Mouse (Mus musculus): Measurements from ENCODE around the gene Plod2.

DNA sequence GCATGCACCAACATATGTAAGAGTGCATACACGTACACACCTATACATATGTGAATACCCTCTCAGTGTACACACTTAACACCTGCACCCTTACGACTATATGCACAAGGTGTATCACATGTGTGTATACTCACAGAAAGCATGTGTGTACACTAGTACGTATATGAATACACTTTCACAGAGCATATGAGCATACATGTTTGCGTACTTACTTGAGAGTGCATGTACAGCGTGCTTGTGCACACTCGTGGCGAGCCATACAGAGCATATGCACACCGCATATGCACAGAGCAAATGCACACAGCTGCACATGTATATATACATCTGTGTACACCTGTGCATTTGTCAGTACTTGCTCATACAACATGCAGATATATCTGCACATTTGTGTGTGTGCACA lies 45.4 kb downstream of the Plod2 start:
- TF ChIP-seq POLR2A (IDR thresholded peaks at IDR 0.05; ENCODE audit: borderline replicate concordance, insufficient read depth, low read length) = no peak
- no peak for TF ChIP-seq CTCF (IDR thresholded peaks at IDR 0.05; ENCODE audit: borderline replicate concordance, insufficient read depth, low read depth, low read length)
